Mouse (Mus musculus) midbrain, embryonic 10.5 days (tissue): ENCODE results near the gene C1rl. TPM values are rescaled to one million over a fixed set of nuclear protein-coding genes. Genes with fewer than 3 reads are reported as not detected.

ENCODE experiments used
- polyA plus RNA-seq: library from polyadenylated mRNA; unstranded; fragments of >200 nt; fragmentation: Nextera tagmentation; extraction: Ambion mirVana; gene quantifications from 2 replicates; pipeline ENCODE4 v1.2.1, GENCODE M21; 2016

C1rl gene
- polyA plus RNA-seq, 1 experiment from 2014 or later, result 0.28 TPM

Other genes starting within 250 kb of the C1rl start
- gene Cd163, start 188.5 kb upstream of the C1rl start, polyA plus RNA-seq, result not detected in 2 replicates
- 42.6 and 48.8 TPM in 2 replicates for gene Pex5, start 78.0 kb upstream of the C1rl start, polyA plus RNA-seq
- 8.4 and 15.2 TPM in 2 replicates for gene Clstn3, start 28.3 kb upstream of the C1rl start, polyA plus RNA-seq
- 0.06 and 0.12 TPM in 2 replicates for gene C1ra, start 19.3 kb downstream of the C1rl start, polyA plus RNA-seq
- 0.17 and 0.37 TPM in 2 replicates for gene C1s1, start 49.2 kb downstream of the C1rl start, polyA plus RNA-seq
- gene C1rb, start 77.2 kb downstream of the C1rl start, polyA plus RNA-seq, result not detected in 2 replicates
- 0.11 TPM in 1 of 2 replicates, not detected in the other for gene C1s2, start 143.0 kb downstream of the C1rl start, polyA plus RNA-seq
- gene Lpcat3, start 169.9 kb downstream of the C1rl start, polyA plus RNA-seq, result 35.8 and 38.7 TPM in 2 replicates
- gene Emg1, start 219.1 kb downstream of the C1rl start, polyA plus RNA-seq, result 217 and 243 TPM in 2 replicates
- gene Phb2, start 219.2 kb downstream of the C1rl start, polyA plus RNA-seq, result 401 and 471 TPM in 2 replicates
- gene Ptpn6, start 245.6 kb downstream of the C1rl start, polyA plus RNA-seq, result 6.1 and 7.2 TPM in 2 replicates
- gene Grcc10, start 248.3 kb downstream of the C1rl start, polyA plus RNA-seq, result 445 and 490 TPM in 2 replicates